Mouse (Mus musculus): ENCODE data around the gene Exoc4. TPM values are rescaled to one million over a fixed set of nuclear protein-coding genes. Genes with fewer than 3 reads are reported as not detected.

Exoc4 gene
- 10 to 100 TPM; 46.8 to 69.1 TPM for polyA plus RNA-seq (2017; shearing (Covaris generic))

DNA sequence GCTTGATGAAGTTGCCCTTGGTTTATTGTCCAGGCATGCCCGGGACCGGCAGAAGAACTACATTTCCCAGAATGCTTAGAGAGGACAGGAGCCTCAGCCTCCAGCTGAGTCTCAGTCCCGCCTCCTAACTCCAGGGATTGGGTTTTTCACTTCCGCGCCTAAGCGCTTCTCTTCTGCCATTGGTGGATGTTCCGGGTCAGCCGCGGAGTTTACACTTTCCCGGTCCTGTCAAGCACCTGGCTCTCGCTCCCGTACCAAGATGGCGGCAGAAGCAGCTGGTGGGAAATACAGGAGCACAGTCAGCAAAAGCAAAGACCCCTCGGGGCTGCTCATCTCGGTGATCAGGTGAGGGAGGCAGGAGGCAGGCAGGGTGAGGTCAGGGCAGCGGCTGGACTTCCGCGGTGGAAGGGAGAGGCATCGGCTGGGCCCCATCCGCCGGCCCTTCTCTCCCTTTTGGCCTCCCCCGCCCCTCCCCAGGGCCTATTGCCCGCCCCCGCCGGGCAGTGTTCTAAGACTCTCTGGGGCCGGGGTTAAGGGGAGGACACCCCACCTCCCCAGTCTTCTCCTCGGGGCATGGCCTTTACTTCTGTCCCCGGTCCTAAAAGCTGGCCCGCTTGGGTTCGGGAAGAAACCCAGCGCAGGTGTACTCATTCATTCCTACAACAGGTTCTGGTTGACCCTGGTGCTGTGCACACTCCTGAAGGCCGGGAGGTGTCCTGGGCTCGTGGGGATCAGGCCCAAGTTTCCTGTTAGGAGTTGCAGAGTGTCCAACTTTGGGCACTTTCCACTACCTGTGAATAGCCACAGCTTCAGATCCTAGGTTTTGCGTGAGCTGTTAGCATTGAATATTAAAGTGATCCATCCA is at the start of gene Exoc4:
Gene Exoc4 (plus strand): TSS at position 192 of the 865 bp plus-strand sequence.

Other genes starting within 250 kb of the Exoc4 start
- gene Chchd3, start 188.8 kb upstream of the Exoc4 start, polyA plus RNA-seq (2017; shearing (Covaris generic)) = 10 to 100 TPM; 89.2 to 97.1 TPM

Data from activated CD4-positive, CD25-positive, alpha-beta regulatory T cell (primary cell).